Mouse (Mus musculus) kidney, postnatal 0 days (tissue): ENCODE results near the gene Cd7. TPM values are rescaled to one million over a fixed set of nuclear protein-coding genes. Genes with fewer than 3 reads are reported as not detected.
A peak's percentile ranks its signal among the peaks of the same experiment; 100 is the strongest.

ENCODE experiments used
- ATAC-seq: fragments of 200-750 bp; cut with Nextera tagmentation; replicated peaks from 2 replicates; pipeline ENCODE4 v1.8.0; 2017; ENCODE audit warnings: low read depth, moderate number of reproducible peaks, moderate TSS enrichment, moderate library complexity; ENCODE audit not compliant: low FRiP score
- DNase-seq: peaks from one replicate; pipeline ENCODE4 v3.0.0-alpha.2; 2016; ENCODE audit warnings: low spot score
- H3K27ac ChIP-seq: fragments of 300-500 bp; sonication (generic); 2 replicates; pipeline ENCODE4 v1.5.1; 2014; ENCODE audit warnings: mild to moderate bottlenecking
- H3K27me3 ChIP-seq: fragments of 300-500 bp; sonication (generic); 2 replicates; pipeline ENCODE4 v1.6.1; 2014; ENCODE audit warnings: low read length, mixed read lengths; ENCODE audit not compliant: insufficient read depth
- H3K36me3 ChIP-seq: fragments of 300-500 bp; sonication (generic); 2 replicates; pipeline ENCODE4 v1.6.1; 2014; ENCODE audit warnings: low read length, mixed read lengths; ENCODE audit not compliant: insufficient read depth
- H3K4me1 ChIP-seq: fragments of 300-500 bp; sonication (generic); replicated peaks from 2 replicates; pipeline ENCODE4 v1.6.1; 2014; ENCODE audit warnings: antibody characterized with exemption, low read length, mixed read lengths; ENCODE audit not compliant: insufficient read depth
- H3K4me2 ChIP-seq: fragments of 300-500 bp; sonication (generic); 2 replicates; pipeline ENCODE4 v1.6.1; 2014; ENCODE audit warnings: mild to moderate bottlenecking, low read length, moderate library complexity, mixed read lengths
- H3K4me3 ChIP-seq: fragments of 300-500 bp; sonication (generic); replicated peaks from 2 replicates; pipeline ENCODE4 v1.5.1; 2014; ENCODE audit warnings: low read depth, low read length
- H3K9ac ChIP-seq: fragments of 300-500 bp; sonication (generic); 2 replicates; pipeline ENCODE4 v1.6.1; 2014; ENCODE audit warnings: low read depth, low read length
- H3K9me3 ChIP-seq: fragments of 300-500 bp; sonication (generic); replicated peaks from 2 replicates; pipeline ENCODE4 v1.6.1; 2016; ENCODE audit warnings: low read length, inconsistent platforms, mixed read lengths
- CTCF ChIP-seq: IDR thresholded peaks from 2 replicates; pipeline ENCODE4 v1.5.1; 2016; ENCODE audit warnings: antibody characterized with exemption, low read depth, mild to moderate bottlenecking, moderate library complexity
- WGBS: fragments of 180-500 bp; shearing (Covaris S2); extraction: QIAGEN DNeasy Blood & Tissue Kit; methylation state at CpG from one replicate; pipeline ENCODE4 v1.1.7; 2014; 5-methylcytosine and 5-hydroxymethylcytosine counted together
- polyA plus RNA-seq: library from polyadenylated mRNA; unstranded; fragments of >200 nt; fragmentation: Nextera tagmentation; extraction: Ambion mirVana; gene quantifications from 2 replicates; pipeline ENCODE4 v1.2.1, GENCODE M21; 2015

Cd7 gene
- polyA plus RNA-seq, 1 experiment from 2014 or later, result 0.16 TPM

DNA sequence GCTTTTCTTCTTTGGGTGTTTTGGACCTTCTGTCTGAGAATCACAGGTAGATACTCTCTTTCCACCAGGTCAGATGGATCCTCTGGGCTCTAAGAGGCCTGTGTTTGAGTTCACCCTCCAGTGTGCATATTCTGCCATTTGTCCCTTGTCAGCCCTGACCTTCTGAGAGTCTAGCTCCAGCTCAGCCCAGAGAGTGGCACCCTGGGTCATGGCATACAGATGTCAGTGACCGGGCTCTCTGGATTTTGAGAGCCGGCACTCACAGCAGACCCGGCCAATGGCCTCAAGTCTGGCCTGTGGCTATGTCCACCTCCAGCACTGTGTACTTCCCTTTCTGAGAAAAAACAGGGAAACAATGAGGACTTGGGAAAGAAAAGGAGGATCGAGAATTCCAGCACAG is 20.3 kb upstream of the Cd7 start:
- H3K27ac ChIP-seq, result no peak overlapping the region
- H3K36me3 ChIP-seq, result no peaks in the 10 kb centered on the region
- no peaks in the 10 kb centered on the region for H3K27me3 ChIP-seq
- H3K9me3 ChIP-seq, result no peaks in the 10 kb centered on the region
- ATAC-seq (no peak), DNase-seq (no peak)
- no peak for TF ChIP-seq CTCF
- WGBS, result 84% methylated on average over 4 of the region's 4 CpGs
- no peak overlapping the region for H3K9ac ChIP-seq
- no peak overlapping the region for H3K4me2 ChIP-seq
- no peak overlapping the region for H3K4me3 ChIP-seq
- H3K4me1 ChIP-seq, result 0 out of 2 replicates have a peak, but pooled peaks cover 3% of the 10 kb centered on the region

DNA sequence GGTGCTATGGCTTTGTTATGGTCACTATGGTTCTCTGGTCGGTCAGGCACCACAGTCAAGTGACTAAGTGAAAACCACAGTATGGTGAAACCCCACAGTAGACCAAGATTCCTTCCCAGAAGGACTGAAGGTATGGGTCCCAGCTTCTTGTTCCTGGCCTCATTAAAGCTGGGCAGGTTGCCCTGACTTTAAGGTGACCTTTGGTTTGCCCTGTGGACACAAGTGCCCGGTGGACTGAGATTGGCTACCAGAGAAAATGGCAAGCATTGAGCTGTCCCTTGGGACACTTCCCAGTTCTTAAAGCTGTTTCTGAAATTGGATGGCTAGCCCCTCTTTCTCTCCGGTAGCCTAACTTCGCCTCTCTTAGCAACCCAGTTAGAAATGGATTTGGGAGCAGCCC is 19.7 kb upstream of the Cd7 start:
- Histone ChIP-seq H3K4me1 (0 out of 2 replicates have a peak, but pooled peaks cover 3% of the 10 kb centered on the region), H3K9ac (no peak overlapping the region), H3K4me2 (no peak overlapping the region), H3K9me3 (no peaks in the 10 kb centered on the region), H3K4me3 (no peak overlapping the region), H3K27me3 (no peaks in the 10 kb centered on the region), H3K36me3 (no peaks in the 10 kb centered on the region), H3K27ac (0 out of 2 replicates have a peak overlapping the region, but pooled peaks have one; percentile 47)
- 93% methylated on average over 4 of the region's 4 CpGs for WGBS
- ATAC-seq (no peak), DNase-seq (no peak)
- TF ChIP-seq CTCF, result no peak

GRCm38 (mm10) chr11:121058122-121058521 is 18.9 kb upstream of the Cd7 start:
- H3K4me1 ChIP-seq, result 0 out of 2 replicates have a peak, but pooled peaks cover 3% of the 10 kb centered on the region
- no peak for TF ChIP-seq CTCF
- DNase-seq, result peak; percentile 18
- no peak overlapping the region for H3K9ac ChIP-seq
- no peak overlapping the region for H3K4me2 ChIP-seq
- no peaks in the 10 kb centered on the region for H3K27me3 ChIP-seq
- peak; percentile 83 for ATAC-seq
- 63% methylated on average over 5 of the region's 5 CpGs for WGBS
- H3K27ac ChIP-seq, result 0 out of 2 replicates have a peak overlapping the region, but pooled peaks have one; percentile 47
- no peaks in the 10 kb centered on the region for H3K9me3 ChIP-seq
- no peak overlapping the region for H3K4me3 ChIP-seq
- no peaks in the 10 kb centered on the region for H3K36me3 ChIP-seq

GRCm38 (mm10) chr11:121056536-121057236 is 17.5 kb upstream of the Cd7 start:
- DNase-seq (peak; percentile 69), ATAC-seq (peak; percentile 55; the same call in 1 of the 2 replicates)
- Histone ChIP-seq H3K27ac (peak overlapping the region; percentile 68), H3K4me2 (no peak overlapping the region), H3K27me3 (no peaks in the 10 kb centered on the region), H3K9ac (no peak overlapping the region), H3K4me3 (no peak overlapping the region), H3K9me3 (no peaks in the 10 kb centered on the region), H3K36me3 (no peaks in the 10 kb centered on the region), H3K4me1 (0 out of 2 replicates have a peak, but pooled peaks cover 3% of the 10 kb centered on the region)
- WGBS, result 29% methylated on average over 7 of the region's 7 CpGs
- TF ChIP-seq CTCF, result no peak

DNA sequence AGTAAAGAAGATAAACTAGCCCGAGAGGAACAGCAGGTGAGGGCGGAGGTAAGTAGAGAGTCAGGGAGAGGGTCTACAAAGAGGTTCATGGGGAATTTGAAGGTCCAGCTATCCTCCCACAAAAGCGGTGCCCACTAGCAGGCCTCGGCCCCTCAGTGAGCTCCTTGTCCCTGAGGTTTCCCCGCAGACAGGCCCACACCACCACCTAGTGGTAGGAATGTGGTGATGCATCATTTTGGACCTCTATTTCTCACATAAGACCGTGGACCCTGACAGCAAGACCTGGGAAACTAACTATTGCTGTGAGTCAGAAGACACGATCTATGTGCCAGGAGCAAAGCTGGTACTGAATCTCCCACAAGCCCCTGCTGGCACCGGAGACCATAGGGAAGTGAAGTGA is 14.3 kb upstream of the Cd7 start:
- H3K9me3 ChIP-seq, result no peaks in the 10 kb centered on the region
- H3K4me1 ChIP-seq, result 0 out of 2 replicates have a peak, but pooled peaks cover 3% of the 10 kb centered on the region
- H3K9ac ChIP-seq, result no peak overlapping the region
- H3K36me3 ChIP-seq, result no peaks in the 10 kb centered on the region
- no peak overlapping the region for H3K4me3 ChIP-seq
- no peak overlapping the region for H3K4me2 ChIP-seq
- TF ChIP-seq CTCF, result peak; percentile 100
- H3K27ac ChIP-seq, result no peak overlapping the region
- DNase-seq, result peak; percentile 90
- 0 out of 2 replicates have a peak, but pooled peaks have one; percentile 19 for ATAC-seq
- WGBS, result 15% methylated on average over 8 of the region's 8 CpGs
- H3K27me3 ChIP-seq, result no peaks in the 10 kb centered on the region

GRCm38 (mm10) chr11:121052387-121052786 is 13.2 kb upstream of the Cd7 start:
- Histone ChIP-seq H3K4me3 (no peak overlapping the region), H3K27ac (no peak overlapping the region), H3K4me2 (no peak overlapping the region), H3K9ac (no peak overlapping the region), H3K36me3 (no peaks in the 10 kb centered on the region), H3K9me3 (no peaks in the 10 kb centered on the region), H3K4me1 (0 out of 2 replicates have a peak, but pooled peaks cover 3% of the 10 kb centered on the region), H3K27me3 (no peaks in the 10 kb centered on the region)
- no peak for TF ChIP-seq CTCF
- DNase-seq (no peak), ATAC-seq (no peak; the same call in 1 of the 2 replicates)
- 68% methylated on average over 4 of the region's 4 CpGs for WGBS
